Mouse (Mus musculus) liver, embryonic 12.5 days (tissue): ENCODE data around the gene Actl11. TPM values are rescaled to one million over a fixed set of nuclear protein-coding genes. Genes with fewer than 3 reads are reported as not detected.

Experiments used
- ATAC-seq: fragments of 200-750 bp; cut with Nextera tagmentation; 2 replicates; pipeline ENCODE4 v1.8.0; 2017; ENCODE audit warnings: moderate number of reproducible peaks, mild to moderate bottlenecking, moderate library complexity
- H3K27ac ChIP-seq: fragments of 300-500 bp; sonication (generic); 2 replicates; pipeline ENCODE4 v1.5.1; 2016; ENCODE audit warnings: mild to moderate bottlenecking
- H3K27me3 ChIP-seq: fragments of 300-500 bp; sonication (generic); replicated peaks from 2 replicates; pipeline ENCODE4 v1.6.1; 2016; ENCODE audit warnings: mild to moderate bottlenecking, moderate library complexity
- H3K36me3 ChIP-seq: fragments of 300-500 bp; sonication (generic); 2 replicates; pipeline ENCODE4 v1.6.1; 2016; ENCODE audit warnings: mild to moderate bottlenecking, moderate library complexity
- H3K4me1 ChIP-seq: fragments of 300-500 bp; sonication (generic); 2 replicates; pipeline ENCODE4 v1.6.1; 2016
- H3K4me2 ChIP-seq: fragments of 300-500 bp; sonication (generic); 2 replicates; pipeline ENCODE4 v1.6.1; 2016; ENCODE audit warnings: mild to moderate bottlenecking, moderate library complexity
- H3K4me3 ChIP-seq: fragments of 300-500 bp; sonication (generic); 2 replicates; pipeline ENCODE4 v1.5.1; 2016; ENCODE audit warnings: mild to moderate bottlenecking, moderate library complexity
- H3K9ac ChIP-seq: fragments of 300-500 bp; sonication (generic); 2 replicates; pipeline ENCODE4 v1.6.1; 2016; ENCODE audit warnings: mild to moderate bottlenecking, moderate library complexity
- H3K9me3 ChIP-seq: fragments of 300-500 bp; sonication (generic); replicated peaks from 2 replicates; pipeline ENCODE4 v1.6.1; 2016; ENCODE audit warnings: mild to moderate bottlenecking, moderate library complexity
- WGBS: fragments of 180-500 bp; shearing (Covaris S2); methylation state at CpG from one replicate; pipeline ENCODE4 v1.1.7; 2016; ENCODE audit not compliant: insufficient replicate concordance; 5-methylcytosine and 5-hydroxymethylcytosine counted together
- polyA plus RNA-seq: library from polyadenylated mRNA; unstranded; fragments of >200 nt; fragmentation: Nextera tagmentation; extraction: Ambion mirVana; gene quantifications from 2 replicates; pipeline ENCODE4 v1.2.1, GENCODE M21; 2016

The Actl11 gene
- polyA plus RNA-seq, 1 experiment from 2014 or later = not detected

GRCm38 (mm10) chr9:107923956-107924355 lies 4.3 kb upstream of the Actl11 start:
- WGBS = 39% methylated on average over 6 of the region's 6 CpGs
- Histone ChIP-seq H3K9ac (no peak overlapping the region), H3K36me3 (no peaks in the 10 kb centered on the region), H3K4me1 (peaks cover 11% of the 10 kb centered on the region; the same call in 1 of the 2 replicates), H3K4me2 (no peak overlapping the region), H3K4me3 (no peak overlapping the region), H3K27ac (no peak overlapping the region), H3K9me3 (no peaks in the 10 kb centered on the region), H3K27me3 (peaks cover 53% of the 10 kb centered on the region)
- ATAC-seq = peak; percentile 15; the same call in 1 of the 2 replicates

GRCm38 (mm10) chr9:107925251-107925650 lies 3.0 kb upstream of the Actl11 start:
- H3K9me3 ChIP-seq = no peaks in the 10 kb centered on the region
- no peak overlapping the region for H3K9ac ChIP-seq
- no peak overlapping the region for H3K27ac ChIP-seq
- no peak for ATAC-seq
- H3K4me3 ChIP-seq = no peak overlapping the region
- peaks cover 11% of the 10 kb centered on the region; the same call in 1 of the 2 replicates for H3K4me1 ChIP-seq
- no peak overlapping the region for H3K4me2 ChIP-seq
- no peaks in the 10 kb centered on the region for H3K36me3 ChIP-seq
- H3K27me3 ChIP-seq = peaks cover 49% of the 10 kb centered on the region
- WGBS = 34% methylated on average over 3 of the region's 3 CpGs

DNA sequence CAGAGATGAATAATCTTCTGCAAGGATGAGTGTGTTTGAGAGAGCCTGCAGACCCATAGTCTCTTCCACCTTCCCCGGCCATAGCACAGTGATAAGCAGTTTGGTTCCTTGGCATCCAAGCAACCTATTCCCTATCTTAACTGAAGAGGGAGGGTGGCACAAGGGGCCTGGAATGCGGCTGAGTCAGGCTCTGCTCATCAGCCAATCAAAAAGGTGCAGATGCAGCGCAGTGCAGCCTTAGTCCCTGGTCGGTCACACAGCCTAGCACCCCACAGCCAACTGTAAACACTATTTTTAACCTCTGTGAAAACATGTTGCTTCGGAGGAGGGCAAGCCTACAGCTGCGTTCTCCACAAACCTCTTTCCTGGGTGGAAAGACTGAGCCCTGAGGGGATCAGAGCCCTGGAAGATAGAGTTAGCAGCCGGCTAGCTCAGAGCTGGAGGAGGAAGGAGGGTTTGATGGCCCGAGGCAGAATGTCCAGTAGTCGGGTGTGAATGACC lies 1.3 kb upstream of the Actl11 start:
- Histone ChIP-seq H3K36me3 (no peaks in the 10 kb centered on the region), H3K9me3 (no peaks in the 10 kb centered on the region), H3K4me3 (no peak overlapping the region), H3K9ac (no peak overlapping the region), H3K27me3 (peaks cover 64% of the 10 kb centered on the region), H3K27ac (no peak overlapping the region), H3K4me2 (no peak overlapping the region), H3K4me1 (peaks cover 11% of the 10 kb centered on the region; the same call in 1 of the 2 replicates)
- no peak for ATAC-seq
- 35% methylated on average over 9 of the region's 9 CpGs for WGBS

DNA sequence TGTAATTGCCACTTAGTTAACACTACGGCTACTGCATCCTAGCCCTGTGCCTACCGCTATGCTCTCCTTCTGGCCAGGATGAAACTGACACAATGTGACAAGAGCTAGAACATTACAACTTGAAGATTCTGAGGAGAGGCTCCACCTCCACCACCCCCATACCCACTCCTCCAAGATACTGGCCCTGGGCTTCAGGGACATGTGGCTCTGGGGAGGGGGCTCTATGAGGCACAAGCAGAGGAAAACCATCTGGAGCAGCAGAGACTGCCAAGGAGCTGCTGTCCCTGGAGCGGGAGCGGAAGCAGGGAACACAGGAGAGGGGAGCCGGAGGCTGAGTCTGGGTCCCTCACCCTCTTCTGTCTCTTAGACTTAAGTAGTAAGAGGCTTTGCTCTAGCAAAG lies 520 bp upstream of the Actl11 start:
- Histone ChIP-seq H3K36me3 (no peaks in the 10 kb centered on the region), H3K4me1 (peaks cover 11% of the 10 kb centered on the region; the same call in 1 of the 2 replicates), H3K9me3 (no peaks in the 10 kb centered on the region), H3K27me3 (peaks cover 70% of the 10 kb centered on the region), H3K27ac (no peak overlapping the region), H3K4me2 (no peak overlapping the region), H3K9ac (no peak overlapping the region), H3K4me3 (no peak overlapping the region)
- 80% methylated on average over 5 of the region's 5 CpGs for WGBS
- no peak for ATAC-seq

DNA sequence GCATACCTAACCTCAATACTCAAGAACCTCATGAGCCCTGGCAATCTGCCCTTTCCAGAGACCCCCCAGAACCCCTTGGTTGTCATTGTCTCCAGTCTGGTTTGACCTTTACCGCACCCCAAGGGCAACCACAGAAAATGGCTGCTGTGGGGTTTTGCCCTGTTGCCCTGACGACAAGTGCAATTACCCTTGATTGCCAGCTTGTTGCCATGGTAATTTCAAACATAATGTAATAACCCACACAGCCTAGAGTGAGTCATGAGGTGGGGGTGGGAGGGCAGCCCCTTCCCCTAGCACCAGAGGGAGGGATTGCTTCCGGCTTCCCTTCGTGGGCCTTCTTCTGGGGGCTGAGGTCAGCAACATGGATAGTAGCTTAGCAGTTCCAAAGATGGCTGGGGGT lies 4.0 kb downstream of the Actl11 start:
- Histone ChIP-seq H3K4me2 (no peak overlapping the region), H3K27me3 (peaks cover 86% of the 10 kb centered on the region), H3K4me1 (peaks cover 17% of the 10 kb centered on the region), H3K36me3 (no peaks in the 10 kb centered on the region), H3K9me3 (no peaks in the 10 kb centered on the region), H3K4me3 (no peak overlapping the region), H3K27ac (no peak overlapping the region), H3K9ac (no peak overlapping the region)
- 69% methylated on average over 4 of the region's 4 CpGs for WGBS
- no peak for ATAC-seq

GRCm38 (mm10) chr9:107934146-107934545 lies 5.9 kb downstream of the Actl11 start:
- Histone ChIP-seq H3K27ac (no peak overlapping the region), H3K36me3 (no peaks in the 10 kb centered on the region), H3K4me3 (no peak overlapping the region), H3K27me3 (peaks cover 91% of the 10 kb centered on the region), H3K9me3 (no peaks in the 10 kb centered on the region), H3K4me1 (peaks cover 10% of the 10 kb centered on the region), H3K9ac (no peak overlapping the region), H3K4me2 (no peak overlapping the region)
- 77% methylated on average over 11 of the region's 11 CpGs for WGBS
- ATAC-seq = no peak

DNA sequence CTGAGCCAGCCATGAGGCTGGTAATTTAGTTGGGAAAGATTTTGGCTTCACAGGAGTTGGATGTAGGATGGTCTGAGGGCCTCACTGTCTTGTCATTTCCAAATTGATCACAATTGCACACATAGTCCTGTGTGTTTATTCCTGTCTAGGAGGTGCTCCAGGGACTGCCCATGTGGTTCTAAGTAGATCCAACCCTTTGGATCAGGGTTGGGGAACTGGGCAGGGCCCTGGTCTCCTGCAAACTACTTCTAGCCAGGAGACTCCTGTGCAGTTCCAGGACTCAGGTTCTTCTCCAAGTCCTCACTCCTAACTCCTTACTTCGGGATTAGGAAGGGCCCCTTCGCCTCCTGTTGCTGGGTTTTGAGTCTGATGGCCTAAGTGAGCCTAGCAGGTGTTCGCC lies 7.1 kb downstream of the Actl11 start, which contains the start of gene Camkv:
Gene Camkv, plus strand, starts transcription at position 301 of the 400 bp plus-strand sequence.
- Histone ChIP-seq H3K27me3 (peaks cover 96% of the 10 kb centered on the region), H3K9ac (peak within 1 kb of the TSS; percentile 48; the same call in 1 of the 2 replicates), H3K4me3 (peak within 1 kb of the TSS; percentile 40), H3K36me3 (no peaks in the 10 kb centered on the region), H3K4me1 (peaks cover 10% of the 10 kb centered on the region), H3K27ac (no peak within 1 kb of the TSS), H3K4me2 (peak within 1 kb of the TSS; percentile 68), H3K9me3 (no peaks in the 10 kb centered on the region)
- no peak for ATAC-seq
- WGBS = 38% methylated on average over 3 of the region's 3 CpGs

GRCm38 (mm10) chr9:107935790-107936214 lies 7.5 kb downstream of the Actl11 start:
- no peak for ATAC-seq
- Histone ChIP-seq H3K27me3 (peaks cover 96% of the 10 kb centered on the region), H3K4me3 (peak overlapping the region; percentile 40), H3K4me1 (peaks cover 10% of the 10 kb centered on the region), H3K9me3 (no peaks in the 10 kb centered on the region), H3K27ac (no peak overlapping the region), H3K4me2 (peak overlapping the region; percentile 68), H3K9ac (peak overlapping the region; percentile 48; the same call in 1 of the 2 replicates), H3K36me3 (no peaks in the 10 kb centered on the region)
- WGBS = 2% methylated on average over 41 of the region's 41 CpGs

- peaks cover 97% of the 10 kb centered on the region for H3K27me3 ChIP-seq
- ATAC-seq = no peak
These were observed 8.1 kb downstream of the Actl11 start for GRCm38 (mm10) chr9:107936215-107936822.

GRCm38 (mm10) chr9:107936831-107937230 lies 8.6 kb downstream of the Actl11 start:
- Histone ChIP-seq H3K9me3 (no peaks in the 10 kb centered on the region), H3K36me3 (no peaks in the 10 kb centered on the region), H3K27me3 (peaks cover 93% of the 10 kb centered on the region), H3K4me3 (no peak overlapping the region), H3K9ac (no peak overlapping the region), H3K4me2 (peak overlapping the region; percentile 68), H3K27ac (no peak overlapping the region), H3K4me1 (peaks cover 10% of the 10 kb centered on the region)
- WGBS = 22% methylated on average over 3 of the region's 3 CpGs
- no peak for ATAC-seq

More at GRCm38 (mm10) chr9:107936215-107936822, 8.1 kb downstream of the Actl11 start:
- H3K4me3 ChIP-seq = peak overlapping the region; percentile 40
- peaks cover 10% of the 10 kb centered on the region for H3K4me1 ChIP-seq
- no peaks in the 10 kb centered on the region for H3K9me3 ChIP-seq
- H3K27ac ChIP-seq = no peak overlapping the region
- WGBS = 10% methylated on average over 29 of the region's 29 CpGs
- H3K4me2 ChIP-seq = peak overlapping the region; percentile 68
- H3K36me3 ChIP-seq = no peaks in the 10 kb centered on the region
- H3K9ac ChIP-seq = peak overlapping the region; percentile 48; the same call in 1 of the 2 replicates

DNA sequence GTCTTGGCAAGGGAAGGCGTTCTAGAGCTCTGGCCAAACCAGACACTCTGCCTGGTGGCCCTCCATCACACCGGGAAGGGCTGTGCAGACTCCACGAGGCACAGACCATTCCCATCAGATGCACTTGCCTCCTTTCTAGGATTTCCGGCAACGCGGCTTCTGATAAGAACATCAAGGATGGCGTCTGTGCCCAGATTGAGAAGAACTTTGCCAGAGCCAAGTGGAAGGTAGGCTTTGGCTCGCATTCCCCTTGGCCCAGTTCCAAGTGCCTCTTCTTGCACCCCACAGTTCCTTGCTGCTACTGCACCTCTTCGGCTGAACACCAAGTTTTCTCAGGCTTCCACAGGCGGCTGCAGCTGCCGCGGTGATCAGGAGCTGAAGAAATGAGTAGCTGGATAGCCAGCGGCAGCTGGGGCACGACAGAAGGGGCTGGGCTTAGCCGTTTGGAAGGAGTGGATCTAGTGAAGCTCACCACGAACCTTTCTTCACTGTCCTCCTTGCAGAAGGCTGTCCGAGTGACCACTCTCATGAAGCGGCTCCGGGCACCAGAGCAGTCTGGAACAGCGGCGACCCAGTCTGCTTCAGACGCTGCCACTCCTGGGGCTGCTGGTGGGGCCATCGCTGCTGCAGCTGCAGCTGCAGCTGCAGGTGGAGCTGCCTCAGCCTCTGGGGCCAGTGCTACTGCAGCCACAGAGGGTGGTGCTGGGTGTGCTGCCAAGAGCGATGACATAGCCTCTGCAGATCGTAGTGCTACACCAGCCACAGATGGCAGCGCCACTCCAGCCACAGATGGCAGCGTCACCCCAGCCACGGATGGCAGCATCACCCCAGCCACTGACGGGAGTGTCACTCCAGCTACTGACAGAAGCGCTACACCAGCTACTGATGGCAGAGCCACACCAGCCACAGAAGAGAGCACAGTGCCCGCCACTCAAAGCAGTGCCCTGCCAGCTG lies 19.2 kb downstream of the Actl11 start:
- no peak for ATAC-seq
- H3K4me1 ChIP-seq = peaks cover 22% of the 10 kb centered on the region
- no peak overlapping the region for H3K27ac ChIP-seq
- H3K4me2 ChIP-seq = no peak overlapping the region
- H3K27me3 ChIP-seq = 0 out of 2 replicates have a peak, but pooled peaks cover 21% of the 10 kb centered on the region
- H3K9ac ChIP-seq = no peak overlapping the region
- H3K9me3 ChIP-seq = no peaks in the 10 kb centered on the region
- H3K36me3 ChIP-seq = peaks cover 1% of the 10 kb centered on the region; the same call in 1 of the 2 replicates
- WGBS = 78% methylated on average over 31 of the region's 31 CpGs
- no peak overlapping the region for H3K4me3 ChIP-seq
